Mouse (Mus musculus) embryonic facial prominence, embryonic 12.5 days (tissue): ENCODE measurements around the gene Ryr3. TPM values are rescaled to one million over a fixed set of nuclear protein-coding genes. Genes with fewer than 3 reads are reported as not detected.
A peak's percentile ranks its signal among the peaks of the same experiment; 100 is the strongest.

ENCODE experiments used
- ATAC-seq: fragments of 200-750 bp; cut with Nextera tagmentation; 2 replicates; pipeline ENCODE4 v1.8.0; 2017; ENCODE audit not compliant: insufficient number of reproducible peaks, insufficient read depth, low FRiP score, low TSS enrichment
- H3K27ac ChIP-seq: fragments of 300-500 bp; sonication (generic); 2 replicates; pipeline ENCODE4 v1.5.1; 2016; ENCODE audit warnings: mild to moderate bottlenecking
- H3K27me3 ChIP-seq: fragments of 300-500 bp; sonication (generic); 2 replicates; pipeline ENCODE4 v1.6.1; 2016; ENCODE audit warnings: mild to moderate bottlenecking, moderate library complexity
- H3K36me3 ChIP-seq: fragments of 300-500 bp; sonication (generic); 2 replicates; pipeline ENCODE4 v1.6.1; 2016; ENCODE audit warnings: mild to moderate bottlenecking
- H3K4me1 ChIP-seq: fragments of 300-500 bp; sonication (generic); 2 replicates; pipeline ENCODE4 v1.6.1; 2016
- H3K4me2 ChIP-seq: fragments of 300-500 bp; sonication (generic); replicated peaks from 2 replicates; pipeline ENCODE4 v1.6.1; 2016; ENCODE audit warnings: mild to moderate bottlenecking, moderate library complexity
- H3K4me3 ChIP-seq: fragments of 300-500 bp; sonication (generic); 2 replicates; pipeline ENCODE4 v1.5.1; 2016; ENCODE audit warnings: mild to moderate bottlenecking
- H3K9ac ChIP-seq: fragments of 300-500 bp; sonication (generic); 2 replicates; pipeline ENCODE4 v1.6.1; 2016; ENCODE audit warnings: mild to moderate bottlenecking, moderate library complexity
- H3K9me3 ChIP-seq: fragments of 300-500 bp; sonication (generic); 2 replicates; pipeline ENCODE4 v1.6.1; 2016; ENCODE audit warnings: mild to moderate bottlenecking, moderate library complexity
- WGBS: fragments of 180-500 bp; shearing (Covaris S2); methylation state at CpG from one replicate; pipeline ENCODE4 v1.1.7; 2016; 5-methylcytosine and 5-hydroxymethylcytosine counted together
- polyA plus RNA-seq: library from polyadenylated mRNA; unstranded; fragments of >200 nt; fragmentation: Nextera tagmentation; extraction: Ambion mirVana; gene quantifications from 2 replicates; pipeline ENCODE4 v1.2.1, GENCODE M21; 2016

Ryr3 gene
- 0.57 and 1.0 TPM in 2 replicates for polyA plus RNA-seq

DNA sequence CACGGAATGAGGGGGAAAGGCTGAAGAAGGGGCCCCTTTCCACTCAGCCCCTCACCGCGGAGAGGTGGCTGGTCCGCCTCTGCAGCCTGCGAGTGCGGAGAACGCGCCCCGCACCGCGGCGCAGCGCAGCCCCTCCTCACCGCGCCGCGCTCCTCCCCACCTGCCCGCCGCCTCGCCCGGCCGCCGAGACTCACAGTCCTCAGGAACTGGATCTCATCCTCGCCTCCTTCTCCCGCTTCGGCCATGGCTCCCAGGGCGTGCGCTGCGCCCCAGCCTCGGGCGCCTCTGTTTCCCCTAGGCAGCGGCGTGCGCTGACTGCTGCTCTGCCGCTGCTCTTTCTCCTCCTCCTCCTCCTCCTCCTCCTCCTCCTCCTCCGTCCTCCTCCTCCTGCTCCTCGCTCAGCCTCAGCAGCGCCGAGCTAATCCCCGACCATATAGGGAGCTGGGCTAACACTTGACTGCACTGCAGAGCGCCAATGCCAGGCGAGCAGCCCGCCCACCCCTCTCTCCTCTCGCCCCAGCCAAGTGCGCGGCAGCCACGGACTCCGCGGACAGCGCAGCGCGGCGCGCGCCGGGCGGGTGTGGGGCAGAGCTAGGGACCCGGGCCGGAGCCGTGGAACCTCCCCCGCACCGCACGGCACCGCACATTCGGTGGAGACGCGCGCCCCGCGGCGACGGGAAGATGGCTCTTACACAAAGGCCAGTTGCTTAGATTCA is at the start of gene Ryr3:
Gene Ryr3, minus strand, starts transcription at position 351 of the 716 bp plus-strand sequence.
- no peak within 1 kb of the TSS for H3K27ac ChIP-seq
- peak; percentile 95 for ATAC-seq

GRCm38 (mm10) chr2:113238871-113239270 is 22.0 kb upstream of the Ryr3 start:
- no peak overlapping the region for H3K27ac ChIP-seq
- H3K4me1 ChIP-seq: no peaks in the 10 kb centered on the region
- H3K4me3 ChIP-seq: no peak overlapping the region
- WGBS: 58% methylated on average over 5 of the region's 5 CpGs
- no peak overlapping the region for H3K9ac ChIP-seq
- H3K4me2 ChIP-seq: no peak overlapping the region
- H3K27me3 ChIP-seq: no peaks in the 10 kb centered on the region
- no peaks in the 10 kb centered on the region for H3K36me3 ChIP-seq
- no peaks in the 10 kb centered on the region for H3K9me3 ChIP-seq
- no peak for ATAC-seq

More for the DNA sequence above, at the start of gene Ryr3:
- WGBS: under 1% methylated on average over 64 of the region's 72 CpGs
- peak within 1 kb of the TSS; percentile 45 for H3K9ac ChIP-seq
- peaks cover 45% of the 10 kb centered on the region for H3K27me3 ChIP-seq
- no peaks in the 10 kb centered on the region; the same call in 1 of the 2 replicates for H3K4me1 ChIP-seq
- H3K4me3 ChIP-seq: peak within 1 kb of the TSS; percentile 57
- peak within 1 kb of the TSS; percentile 89 for H3K4me2 ChIP-seq
- no peaks in the 10 kb centered on the region for H3K9me3 ChIP-seq
- no peaks in the 10 kb centered on the region for H3K36me3 ChIP-seq

DNA sequence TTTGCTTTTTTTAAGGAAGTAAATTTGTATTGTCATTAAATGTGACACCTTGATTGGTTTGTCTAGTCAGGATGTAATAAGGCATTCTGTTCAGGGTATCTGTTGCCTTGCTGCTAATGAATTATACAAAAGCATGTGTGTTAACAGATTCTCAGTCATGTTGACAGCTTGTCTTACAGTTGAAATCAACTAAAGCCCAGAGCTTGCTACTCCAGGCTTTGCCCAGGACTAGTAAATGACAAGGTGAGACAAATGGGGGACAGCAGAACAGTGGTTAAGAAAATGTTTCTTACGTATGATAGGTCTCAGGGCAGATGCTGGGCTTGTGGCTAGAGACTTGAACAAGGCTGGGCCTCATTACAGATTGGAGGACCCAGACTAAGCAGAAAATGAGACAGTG is 20.1 kb upstream of the Ryr3 start:
- no peaks in the 10 kb centered on the region for H3K4me1 ChIP-seq
- no peak for ATAC-seq
- H3K4me2 ChIP-seq: no peak overlapping the region
- 76% methylated on average over 1 of the region's 1 CpGs for WGBS
- no peak overlapping the region for H3K27ac ChIP-seq
- H3K36me3 ChIP-seq: no peaks in the 10 kb centered on the region
- H3K9me3 ChIP-seq: no peaks in the 10 kb centered on the region
- no peaks in the 10 kb centered on the region for H3K27me3 ChIP-seq
- H3K4me3 ChIP-seq: no peak overlapping the region
- no peak overlapping the region for H3K9ac ChIP-seq

- Histone ChIP-seq H3K4me3 (no peak overlapping the region), H3K4me1 (no peaks in the 10 kb centered on the region), H3K9me3 (no peaks in the 10 kb centered on the region), H3K4me2 (no peak overlapping the region), H3K9ac (no peak overlapping the region), H3K27me3 (no peaks in the 10 kb centered on the region), H3K36me3 (no peaks in the 10 kb centered on the region), H3K27ac (no peak overlapping the region)
- 23% methylated on average over 3 of the region's 3 CpGs for WGBS
- no peak for ATAC-seq
These were observed 17.7 kb upstream of the Ryr3 start for GRCm38 (mm10) chr2:113234559-113234958.

DNA sequence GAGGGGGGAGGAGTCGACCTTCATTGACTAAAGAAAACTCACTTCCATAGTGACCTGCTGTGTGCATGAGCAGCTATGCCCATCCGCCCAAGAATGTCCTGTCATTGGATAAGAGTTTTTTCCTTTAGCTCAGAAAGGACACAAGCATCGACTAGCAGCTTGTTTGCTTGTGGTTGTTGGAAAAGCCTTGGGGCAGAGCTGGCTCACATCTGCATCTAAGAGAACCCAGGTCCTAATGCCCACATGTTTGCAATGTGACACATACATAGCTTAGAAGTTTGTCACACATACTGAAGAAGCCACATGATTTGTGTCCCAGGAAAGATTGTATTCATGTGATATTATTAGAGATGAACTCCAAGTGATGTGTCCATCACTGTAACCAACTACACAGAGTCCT is 16.5 kb upstream of the Ryr3 start:
- Histone ChIP-seq H3K4me3 (no peak overlapping the region), H3K9me3 (no peaks in the 10 kb centered on the region), H3K9ac (no peak overlapping the region), H3K4me2 (no peak overlapping the region), H3K27ac (no peak overlapping the region), H3K4me1 (no peaks in the 10 kb centered on the region), H3K27me3 (no peaks in the 10 kb centered on the region), H3K36me3 (no peaks in the 10 kb centered on the region)
- 57% methylated on average over 3 of the region's 3 CpGs for WGBS
- no peak for ATAC-seq

DNA sequence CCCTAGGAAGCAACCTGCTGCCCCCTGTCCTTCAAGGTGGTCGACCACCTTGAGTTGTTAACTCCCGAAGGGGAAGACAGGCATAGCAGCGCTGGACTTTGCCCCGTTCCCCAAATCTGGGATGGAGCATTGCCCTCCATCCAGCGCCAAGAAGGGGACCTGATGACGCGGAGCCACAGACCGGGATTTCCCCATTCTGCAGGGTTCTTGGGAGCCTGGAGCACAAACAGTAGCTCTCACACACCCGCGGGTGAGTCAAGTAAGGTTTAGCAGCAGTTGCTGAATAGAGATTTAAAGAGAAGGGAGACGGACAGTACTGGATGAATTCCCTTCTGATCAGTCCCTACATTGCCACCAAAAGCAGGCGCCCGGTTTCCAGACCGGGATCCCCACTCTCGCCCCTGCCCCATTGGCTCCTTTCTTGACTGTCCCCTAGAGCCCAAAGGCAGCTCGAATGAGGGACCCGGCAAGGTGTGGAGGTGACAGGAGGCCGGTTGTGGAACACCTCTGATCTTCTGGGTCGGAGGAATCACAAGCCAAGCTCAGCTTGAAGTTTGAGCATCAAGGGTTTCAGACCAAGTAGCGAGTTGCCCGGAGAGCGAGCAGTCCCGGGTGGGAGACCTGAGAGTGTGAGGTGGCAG is 671 bp downstream of the Ryr3 start:
- peaks cover 45% of the 10 kb centered on the region for H3K27me3 ChIP-seq
- H3K4me2 ChIP-seq: peak overlapping the region; percentile 89
- H3K36me3 ChIP-seq: no peaks in the 10 kb centered on the region
- H3K27ac ChIP-seq: no peak overlapping the region
- no peaks in the 10 kb centered on the region for H3K9me3 ChIP-seq
- no peak for ATAC-seq
- H3K4me3 ChIP-seq: peak overlapping the region; percentile 57
- H3K9ac ChIP-seq: peak overlapping the region; percentile 45
- no peaks in the 10 kb centered on the region; the same call in 1 of the 2 replicates for H3K4me1 ChIP-seq
- 3% methylated on average over 23 of the region's 23 CpGs for WGBS

GRCm38 (mm10) chr2:113210023-113210422 is 6.9 kb downstream of the Ryr3 start:
- no peak overlapping the region for H3K9ac ChIP-seq
- H3K4me1 ChIP-seq: no peaks in the 10 kb centered on the region
- no peaks in the 10 kb centered on the region for H3K36me3 ChIP-seq
- 75% methylated on average over 3 of the region's 3 CpGs for WGBS
- H3K27ac ChIP-seq: no peak overlapping the region
- no peak overlapping the region for H3K4me2 ChIP-seq
- H3K27me3 ChIP-seq: peaks cover 15% of the 10 kb centered on the region; the same call in 1 of the 2 replicates
- ATAC-seq: no peak
- H3K4me3 ChIP-seq: no peak overlapping the region
- no peaks in the 10 kb centered on the region for H3K9me3 ChIP-seq

GRCm38 (mm10) chr2:113209263-113209662 is 7.6 kb downstream of the Ryr3 start:
- Histone ChIP-seq H3K27me3 (peaks cover 13% of the 10 kb centered on the region; the same call in 1 of the 2 replicates), H3K36me3 (no peaks in the 10 kb centered on the region), H3K9ac (no peak overlapping the region), H3K4me1 (no peaks in the 10 kb centered on the region), H3K9me3 (no peaks in the 10 kb centered on the region), H3K4me3 (no peak overlapping the region), H3K4me2 (no peak overlapping the region), H3K27ac (no peak overlapping the region)
- WGBS: 90% methylated on average over 9 of the region's 9 CpGs
- ATAC-seq: 0 out of 2 replicates have a peak, but pooled peaks have one; percentile 28

GRCm38 (mm10) chr2:113202857-113203256 is 14.0 kb downstream of the Ryr3 start:
- H3K4me2 ChIP-seq: no peak overlapping the region
- no peak overlapping the region for H3K4me3 ChIP-seq
- ATAC-seq: no peak

DNA sequence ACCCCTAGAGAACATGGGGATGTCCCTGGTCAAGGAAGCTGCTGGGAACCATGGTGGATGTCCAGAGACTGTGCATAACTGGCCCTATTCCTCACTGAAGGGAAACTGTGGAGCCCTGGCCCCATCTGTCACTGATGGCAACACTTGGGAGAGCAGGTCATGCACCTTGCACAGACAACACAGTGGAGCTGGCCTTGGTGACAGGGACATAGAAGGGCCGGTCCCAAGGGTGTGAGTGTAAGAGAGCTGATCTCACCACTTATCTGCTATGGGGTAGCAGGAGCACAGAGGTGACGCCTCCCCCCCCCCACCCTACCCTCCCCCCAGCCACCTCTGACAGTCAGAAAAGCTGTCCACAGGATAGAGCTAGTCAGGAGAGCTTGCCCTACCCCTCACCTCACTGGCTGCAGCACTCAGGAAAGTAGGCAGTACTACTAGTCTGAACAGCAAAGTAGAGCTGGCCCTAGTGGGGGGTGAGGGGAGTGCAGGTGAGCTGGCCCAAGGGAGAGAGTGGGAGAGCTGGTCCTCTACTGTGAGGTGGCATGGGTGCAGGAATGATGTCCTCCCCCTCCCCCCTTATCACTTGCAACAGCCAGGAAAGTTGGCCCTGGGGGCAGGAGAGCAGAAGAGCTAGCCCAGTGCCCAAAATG is 17.7 kb downstream of the Ryr3 start:
- Histone ChIP-seq H3K9ac (no peak overlapping the region), H3K9me3 (no peaks in the 10 kb centered on the region), H3K4me2 (no peak overlapping the region), H3K4me3 (no peak overlapping the region), H3K4me1 (no peaks in the 10 kb centered on the region), H3K36me3 (no peaks in the 10 kb centered on the region), H3K27ac (no peak overlapping the region), H3K27me3 (no peaks in the 10 kb centered on the region)
- WGBS: 80% methylated on average over 2 of the region's 2 CpGs
- peak; percentile 56 for ATAC-seq

More at GRCm38 (mm10) chr2:113202857-113203256, 14.0 kb downstream of the Ryr3 start:
- no peak overlapping the region for H3K27ac ChIP-seq
- WGBS: 82% methylated on average over 6 of the region's 6 CpGs
- no peaks in the 10 kb centered on the region for H3K27me3 ChIP-seq
- H3K9ac ChIP-seq: no peak overlapping the region
- H3K4me1 ChIP-seq: no peaks in the 10 kb centered on the region
- H3K9me3 ChIP-seq: no peaks in the 10 kb centered on the region
- no peaks in the 10 kb centered on the region for H3K36me3 ChIP-seq

- Histone ChIP-seq H3K9me3 (no peaks in the 10 kb centered on the region), H3K4me3 (no peak overlapping the region), H3K4me2 (no peak overlapping the region), H3K4me1 (no peaks in the 10 kb centered on the region), H3K9ac (no peak overlapping the region), H3K36me3 (no peaks in the 10 kb centered on the region), H3K27me3 (no peaks in the 10 kb centered on the region), H3K27ac (no peak overlapping the region)
- no peak for ATAC-seq
- WGBS: 82% methylated on average over 6 of the region's 6 CpGs
These were observed 29.7 kb downstream of the Ryr3 start for GRCm38 (mm10) chr2:113187158-113187557.
